Mouse (Mus musculus) MEL (cell line): Measurements from ENCODE around the gene Dusp10.

Experiments used
- CHD2 ChIP-seq: IDR thresholded peaks from 2 replicates; pipeline ENCODE4 v1.6.1; 2011; ENCODE audit warnings: low read length, improper control_type of control experiment
- CTCF ChIP-seq, 3 experiments: IDR thresholded peaks in 2 of 3; conservative IDR thresholded peaks in 1 of 3; 2 replicates each; pipeline ENCODE4 v1.5.1; 2011 to 2012; ENCODE audit warnings: low read length in 3 of 3, low read depth in 2 of 3, mild to moderate bottlenecking in 2 of 3, improper control_type of control experiment in 1 of 3, inconsistent platforms in 1 of 3, mixed read lengths in 1 of 3, moderate library complexity in 1 of 3; ENCODE audit not compliant: control insufficient read depth in 1 of 3, insufficient read depth in 1 of 3, poor library complexity in 1 of 3, severe bottlenecking in 1 of 3
- ELF1 ChIP-seq: IDR thresholded peaks from 2 replicates; pipeline ENCODE4 v1.6.1; 2014; ENCODE audit warnings: low read depth, mild to moderate bottlenecking, inconsistent platforms, low read length, improper control_type of control experiment, moderate library complexity
- HCFC1 ChIP-seq: IDR thresholded peaks from 2 replicates; pipeline ENCODE4 v1.6.1; 2012; ENCODE audit warnings: low read depth, mild to moderate bottlenecking, inconsistent platforms, low read length, improper control_type of control experiment, moderate library complexity
- MAFK ChIP-seq: IDR thresholded peaks from 2 replicates; pipeline ENCODE4 v1.6.1; 2011; ENCODE audit warnings: low read depth, mild to moderate bottlenecking, low read length, improper control_type of control experiment, borderline replicate concordance
- MXI1 ChIP-seq: IDR thresholded peaks from 2 replicates; pipeline ENCODE4 v1.6.1; 2011; ENCODE audit warnings: mild to moderate bottlenecking, low read depth, low read length, improper control_type of control experiment
- MYC ChIP-seq: IDR thresholded peaks from 2 replicates; pipeline ENCODE4 v1.6.1; 2011; ENCODE audit warnings: low read depth, mild to moderate bottlenecking, low read length, improper control_type of control experiment, moderate library complexity
- NELFE ChIP-seq: IDR thresholded peaks from 2 replicates; pipeline ENCODE4 v1.6.1; 2011; ENCODE audit warnings: low read depth, low read length, improper control_type of control experiment
- POLR2A ChIP-seq, 2 experiments: IDR thresholded peaks; 2 replicates each; pipeline ENCODE4 v1.6.1; 2011 to 2012; ENCODE audit warnings: low read length in 2 of 2, mild to moderate bottlenecking in 2 of 2, control low read depth in 1 of 2, improper control_type of control experiment in 1 of 2, low read depth in 1 of 2, moderate library complexity in 1 of 2; ENCODE audit not compliant: control insufficient read depth in 1 of 2, insufficient read depth in 1 of 2, poor library complexity in 1 of 2
- RAD21 ChIP-seq: IDR thresholded peaks from 2 replicates; pipeline ENCODE4 v1.6.1; 2011; ENCODE audit warnings: mild to moderate bottlenecking, low read depth, low read length, improper control_type of control experiment
- RCOR1 ChIP-seq: IDR thresholded peaks from 2 replicates; pipeline ENCODE4 v1.6.1; 2012; ENCODE audit warnings: low read depth, mild to moderate bottlenecking, inconsistent platforms, low read length, improper control_type of control experiment
- TAL1 ChIP-seq: IDR thresholded peaks from 2 replicates; pipeline ENCODE4 v1.6.1; 2012; ENCODE audit warnings: mild to moderate bottlenecking, inconsistent platforms, low read length, moderate library complexity, mixed read lengths
- TBP ChIP-seq: IDR thresholded peaks from 2 replicates; pipeline ENCODE4 v1.8.0; 2011; ENCODE audit warnings: low read depth, low read length, improper control_type of control experiment
- UBTF ChIP-seq: IDR thresholded peaks from 2 replicates; pipeline ENCODE4 v1.6.1; 2012; ENCODE audit warnings: low read depth, mild to moderate bottlenecking, inconsistent platforms, low read length, improper control_type of control experiment, moderate library complexity, borderline replicate concordance; ENCODE audit not compliant: insufficient read depth

- TF ChIP-seq CTCF (IDR thresholded peaks at IDR 0.05 in 2 of 3, conservative IDR thresholded peaks at IDR 0.05 in 1 of 3; ENCODE audit: control insufficient read depth in 1 of 3, insufficient read depth in 1 of 3, low read depth in 2 of 3, low read length in 3 of 3, poor library complexity in 1 of 3, severe bottlenecking in 1 of 3) (no peak), NELFE (no peak), CHD2 (no peak), TAL1 (no peak), POLR2A (IDR thresholded peaks at IDR 0.05; ENCODE audit: control insufficient read depth in 1 of 2, insufficient read depth in 1 of 2, low read depth in 1 of 2, low read length in 2 of 2, poor library complexity in 1 of 2) (no peak), UBTF (no peak), MAFK (no peak), RAD21 (no peak), MYC (no peak), MXI1 (no peak), RCOR1 (no peak), HCFC1 (no peak), TBP (no peak), ELF1 (no peak)
Observed at GRCm38 (mm10) chr1:184107448-184107847, 94.3 kb downstream of the Dusp10 start.
